Mouse (Mus musculus): ENCODE measurements around the gene Kcns1. TPM values are rescaled to one million over a fixed set of nuclear protein-coding genes. Genes with fewer than 3 reads are reported as not detected.

Kcns1 gene
- polyA plus RNA-seq, 1 experiment = 0.12 TPM

- H3K27me3 ChIP-seq (ENCODE audit: control insufficient read depth, insufficient read depth, low read length) = no peaks in the 10 kb centered on the region
- 35% methylated on average over 9 of the region's 9 CpGs for WGBS
- no peak for DNase-seq (ENCODE audit: low read depth in 1 of 2, low spot score in 2 of 2)
- no peaks in the 10 kb centered on the region for H3K36me3 ChIP-seq (ENCODE audit: control insufficient read depth, insufficient read depth, low read length)
- no peak for TF ChIP-seq CTCF (IDR thresholded peaks at IDR 0.05; ENCODE audit: extremely low read depth, insufficient read depth, insufficient read length, insufficient replicate concordance)
- TF ChIP-seq POLR2A (IDR thresholded peaks at IDR 0.05; ENCODE audit: low read depth, low read length) = no peak
- H3K4me1 ChIP-seq (ENCODE audit: control insufficient read depth, insufficient read depth, insufficient read length) = peaks cover 5% of the 10 kb centered on the region; the same call in 1 of the 2 replicates
- H3K4me3 ChIP-seq (ENCODE audit: extremely low read depth, insufficient read depth, insufficient read length) = no peak overlapping the region
- H3K27ac ChIP-seq (ENCODE audit: insufficient read depth, low read length) = no peak overlapping the region
These were observed 13.3 kb upstream of the Kcns1 start for GRCm38 (mm10) chr2:164184145-164184719.

GRCm38 (mm10) chr2:164183340-164183739 is 12.4 kb upstream of the Kcns1 start:
- Histone ChIP-seq H3K4me1 (ENCODE audit: control insufficient read depth, insufficient read depth, insufficient read length) (peaks cover 5% of the 10 kb centered on the region; the same call in 1 of the 2 replicates), H3K4me3 (ENCODE audit: extremely low read depth, insufficient read depth, insufficient read length) (no peak overlapping the region), H3K27ac (ENCODE audit: insufficient read depth, low read length) (no peak overlapping the region), H3K27me3 (ENCODE audit: control insufficient read depth, insufficient read depth, low read length) (no peaks in the 10 kb centered on the region), H3K36me3 (ENCODE audit: control insufficient read depth, insufficient read depth, low read length) (no peaks in the 10 kb centered on the region)
- no peak for DNase-seq (ENCODE audit: low read depth in 1 of 2, low spot score in 2 of 2)
- TF ChIP-seq CTCF (IDR thresholded peaks at IDR 0.05; ENCODE audit: extremely low read depth, insufficient read depth, insufficient read length, insufficient replicate concordance) (no peak), POLR2A (IDR thresholded peaks at IDR 0.05; ENCODE audit: low read depth, low read length) (no peak)
- WGBS = 91% methylated on average over 9 of the region's 9 CpGs

- 83% methylated on average over 7 of the region's 7 CpGs for WGBS
- TF ChIP-seq POLR2A (IDR thresholded peaks at IDR 0.05; ENCODE audit: low read depth, low read length) (no peak), CTCF (IDR thresholded peaks at IDR 0.05; ENCODE audit: extremely low read depth, insufficient read depth, insufficient read length, insufficient replicate concordance) (no peak)
- DNase-seq (ENCODE audit: low read depth in 1 of 2, low spot score in 2 of 2) = no peak
- no peak within 1 kb of the TSS for H3K4me3 ChIP-seq (ENCODE audit: extremely low read depth, insufficient read depth, insufficient read length)
- peaks cover 5% of the 10 kb centered on the region; the same call in 1 of the 2 replicates for H3K4me1 ChIP-seq (ENCODE audit: control insufficient read depth, insufficient read depth, insufficient read length)
- H3K27me3 ChIP-seq (ENCODE audit: control insufficient read depth, insufficient read depth, low read length) = no peaks in the 10 kb centered on the region
- no peak within 1 kb of the TSS for H3K27ac ChIP-seq (ENCODE audit: insufficient read depth, low read length)
- no peaks in the 10 kb centered on the region for H3K36me3 ChIP-seq (ENCODE audit: control insufficient read depth, insufficient read depth, low read length)
These were observed 11.9 kb upstream of the Kcns1 start, which contains the start of gene Wfdc5 for GRCm38 (mm10) chr2:164182692-164183255. Wfdc5 (minus strand) TSS chr2:164182742.

DNA sequence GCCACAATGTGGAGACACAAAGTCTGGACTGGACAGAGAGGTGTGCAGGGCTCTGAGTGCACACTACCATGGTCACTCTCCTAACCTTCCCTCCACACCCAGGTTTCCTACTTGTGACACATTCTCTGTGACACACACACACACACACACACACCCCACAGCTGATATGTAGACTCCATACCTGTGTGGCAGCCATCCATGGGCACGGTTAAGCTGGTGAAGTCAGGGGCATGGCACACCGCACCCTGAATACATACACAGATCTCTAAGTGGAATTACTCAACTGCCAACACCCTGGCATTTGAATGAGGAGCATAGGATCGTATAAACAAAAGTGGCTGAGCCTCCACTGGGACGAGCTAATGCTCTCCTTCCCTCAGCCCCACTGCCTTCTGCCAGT is 9.9 kb upstream of the Kcns1 start:
- Histone ChIP-seq H3K27me3 (ENCODE audit: control insufficient read depth, insufficient read depth, low read length) (no peaks in the 10 kb centered on the region), H3K4me1 (ENCODE audit: control insufficient read depth, insufficient read depth, insufficient read length) (peaks cover 5% of the 10 kb centered on the region; the same call in 1 of the 2 replicates), H3K4me3 (ENCODE audit: extremely low read depth, insufficient read depth, insufficient read length) (no peak overlapping the region), H3K27ac (ENCODE audit: insufficient read depth, low read length) (no peak overlapping the region), H3K36me3 (ENCODE audit: control insufficient read depth, insufficient read depth, low read length) (no peaks in the 10 kb centered on the region)
- TF ChIP-seq POLR2A (IDR thresholded peaks at IDR 0.05; ENCODE audit: low read depth, low read length) (no peak), CTCF (IDR thresholded peaks at IDR 0.05; ENCODE audit: extremely low read depth, insufficient read depth, insufficient read length, insufficient replicate concordance) (no peak)
- DNase-seq (ENCODE audit: low read depth in 1 of 2, low spot score in 2 of 2) = no peak
- WGBS = 91% methylated on average over 4 of the region's 4 CpGs

GRCm38 (mm10) chr2:164180124-164180523 is 9.2 kb upstream of the Kcns1 start:
- peak; percentile 27 to 32 for DNase-seq (ENCODE audit: low read depth in 1 of 2, low spot score in 2 of 2)
- Histone ChIP-seq H3K4me3 (ENCODE audit: extremely low read depth, insufficient read depth, insufficient read length) (no peak overlapping the region), H3K4me1 (ENCODE audit: control insufficient read depth, insufficient read depth, insufficient read length) (peaks cover 5% of the 10 kb centered on the region; the same call in 1 of the 2 replicates), H3K36me3 (ENCODE audit: control insufficient read depth, insufficient read depth, low read length) (no peaks in the 10 kb centered on the region), H3K27me3 (ENCODE audit: control insufficient read depth, insufficient read depth, low read length) (no peaks in the 10 kb centered on the region), H3K27ac (ENCODE audit: insufficient read depth, low read length) (no peak overlapping the region)
- 33% methylated on average over 3 of the region's 3 CpGs for WGBS
- TF ChIP-seq CTCF (IDR thresholded peaks at IDR 0.05; ENCODE audit: extremely low read depth, insufficient read depth, insufficient read length, insufficient replicate concordance) (peak; percentile 23; the same call in 1 of the 2 replicates), POLR2A (IDR thresholded peaks at IDR 0.05; ENCODE audit: low read depth, low read length) (no peak)

GRCm38 (mm10) chr2:164177831-164178230 is 6.9 kb upstream of the Kcns1 start:
- no peak for DNase-seq (ENCODE audit: low read depth in 1 of 2, low spot score in 2 of 2)
- TF ChIP-seq POLR2A (IDR thresholded peaks at IDR 0.05; ENCODE audit: low read depth, low read length) = no peak
- no peak for TF ChIP-seq CTCF (IDR thresholded peaks at IDR 0.05; ENCODE audit: extremely low read depth, insufficient read depth, insufficient read length, insufficient replicate concordance)
- H3K27me3 ChIP-seq (ENCODE audit: control insufficient read depth, insufficient read depth, low read length) = no peaks in the 10 kb centered on the region
- WGBS = 85% methylated on average over 5 of the region's 5 CpGs
- no peaks in the 10 kb centered on the region for H3K4me1 ChIP-seq (ENCODE audit: control insufficient read depth, insufficient read depth, insufficient read length)
- no peak overlapping the region for H3K27ac ChIP-seq (ENCODE audit: insufficient read depth, low read length)
- no peak overlapping the region for H3K4me3 ChIP-seq (ENCODE audit: extremely low read depth, insufficient read depth, insufficient read length)
- H3K36me3 ChIP-seq (ENCODE audit: control insufficient read depth, insufficient read depth, low read length) = no peaks in the 10 kb centered on the region

GRCm38 (mm10) chr2:164175850-164176249 is 4.9 kb upstream of the Kcns1 start:
- no peak for DNase-seq (ENCODE audit: low read depth in 1 of 2, low spot score in 2 of 2)
- H3K27me3 ChIP-seq (ENCODE audit: control insufficient read depth, insufficient read depth, low read length) = peaks cover 5% of the 10 kb centered on the region
- TF ChIP-seq CTCF (IDR thresholded peaks at IDR 0.05; ENCODE audit: extremely low read depth, insufficient read depth, insufficient read length, insufficient replicate concordance) (no peak), POLR2A (IDR thresholded peaks at IDR 0.05; ENCODE audit: low read depth, low read length) (no peak)
- H3K36me3 ChIP-seq (ENCODE audit: control insufficient read depth, insufficient read depth, low read length) = no peaks in the 10 kb centered on the region
- H3K4me3 ChIP-seq (ENCODE audit: extremely low read depth, insufficient read depth, insufficient read length) = no peak overlapping the region
- no peak overlapping the region for H3K27ac ChIP-seq (ENCODE audit: insufficient read depth, low read length)
- 41% methylated on average over 3 of the region's 3 CpGs for WGBS
- H3K4me1 ChIP-seq (ENCODE audit: control insufficient read depth, insufficient read depth, insufficient read length) = peaks cover 2% of the 10 kb centered on the region; the same call in 1 of the 2 replicates
